Mouse (Mus musculus): ENCODE measurements around the gene Mrpl18. TPM values are rescaled to one million over a fixed set of nuclear protein-coding genes. Genes with fewer than 3 reads are reported as not detected.
"Not testable (repeated sequence)": the region's sequence is repeated elsewhere in the genome, so short reads cannot be mapped to it uniquely, and the experiment has no call there.

Mrpl18 gene
- polyA plus RNA-seq, 1 experiment from 2014 or later = 152 TPM

GRCm38 (mm10) chr17:12940151-12940805 is 24.1 kb upstream of the Mrpl18 start, which contains the start of gene Acat3:
Gene Acat3, minus strand, starts transcription at chr17:12940600.
- Histone ChIP-seq H3K4me1 (ENCODE audit: control insufficient read depth, insufficient read depth, low read length) (no peaks in the 10 kb centered on the region), H3K27me3 (ENCODE audit: control insufficient read depth, insufficient read depth, low read length) (no peaks in the 10 kb centered on the region), H3K9me3 (ENCODE audit: control insufficient read depth, low read depth, low read length) (no peaks in the 10 kb centered on the region), H3K36me3 (ENCODE audit: control insufficient read depth, insufficient read depth, low read length) (peaks cover 14% of the 10 kb centered on the region; the same call in 1 of the 2 replicates), H3K27ac (ENCODE audit: low read length) (no peak within 1 kb of the TSS), H3K9ac (replicated peaks; ENCODE audit: low read depth, low read length) (no peak within 1 kb of the TSS; the same call in 1 of the 2 replicates), H3K4me3 (ENCODE audit: low read depth, low read length) (peak within 1 kb of the TSS; percentile 27), H3K4me2 (replicated peaks; ENCODE audit: low read depth, low read length) (peak within 1 kb of the TSS; percentile 40)
- WGBS = 11% methylated on average over 27 of the region's 27 CpGs
- peak; percentile 76; the same call in 1 of the 2 replicates for ATAC-seq (ENCODE audit: insufficient number of reproducible peaks, insufficient read depth, low FRiP score, low read depth)

GRCm38 (mm10) chr17:12939377-12940148 is 23.4 kb upstream of the Mrpl18 start:
- H3K27ac ChIP-seq (ENCODE audit: low read length); H3K9me3 ChIP-seq (ENCODE audit: control insufficient read depth, low read depth, low read length); H3K4me1 ChIP-seq (ENCODE audit: control insufficient read depth, insufficient read depth, low read length); H3K27me3 ChIP-seq (ENCODE audit: control insufficient read depth, insufficient read depth, low read length); H3K9ac ChIP-seq (replicated peaks; ENCODE audit: low read depth, low read length): not testable (repeated sequence)
- ATAC-seq (ENCODE audit: insufficient number of reproducible peaks, insufficient read depth, low FRiP score, low read depth) = peak; percentile 7; the same call in 1 of the 2 replicates
- H3K4me3 ChIP-seq (ENCODE audit: low read depth, low read length) = peak overlapping the region; percentile 27
- 59% methylated on average over 2 of the region's 12 CpGs for WGBS
- H3K36me3 ChIP-seq (ENCODE audit: control insufficient read depth, insufficient read depth, low read length) = peaks cover 12% of the 10 kb centered on the region; the same call in 1 of the 2 replicates
- peak overlapping the region; percentile 40 for H3K4me2 ChIP-seq (replicated peaks; ENCODE audit: low read depth, low read length)

- 55% methylated on average over 2 of the region's 2 CpGs for WGBS
Measured at GRCm38 (mm10) chr17:12938077-12938476, 21.9 kb upstream of the Mrpl18 start.

GRCm38 (mm10) chr17:12937412-12937970 is 21.3 kb upstream of the Mrpl18 start:
- 76% methylated on average over 2 of the region's 2 CpGs for WGBS

More at GRCm38 (mm10) chr17:12938077-12938476, 21.9 kb upstream of the Mrpl18 start:
- Histone ChIP-seq H3K9me3 (ENCODE audit: control insufficient read depth, low read depth, low read length) (no peaks in the 10 kb centered on the region), H3K27ac (ENCODE audit: low read length) (no peak overlapping the region), H3K4me2 (replicated peaks; ENCODE audit: low read depth, low read length) (no peak overlapping the region), H3K27me3 (ENCODE audit: control insufficient read depth, insufficient read depth, low read length) (no peaks in the 10 kb centered on the region), H3K4me3 (ENCODE audit: low read depth, low read length) (no peak overlapping the region), H3K4me1 (ENCODE audit: control insufficient read depth, insufficient read depth, low read length) (no peaks in the 10 kb centered on the region), H3K36me3 (ENCODE audit: control insufficient read depth, insufficient read depth, low read length) (peaks cover 9% of the 10 kb centered on the region; the same call in 1 of the 2 replicates), H3K9ac (replicated peaks; ENCODE audit: low read depth, low read length) (no peak overlapping the region)
- no peak for ATAC-seq (ENCODE audit: insufficient number of reproducible peaks, insufficient read depth, low FRiP score, low read depth)

GRCm38 (mm10) chr17:12935719-12936118 is 19.6 kb upstream of the Mrpl18 start:
- H3K9me3 ChIP-seq (ENCODE audit: control insufficient read depth, low read depth, low read length) = no peaks in the 10 kb centered on the region
- H3K36me3 ChIP-seq (ENCODE audit: control insufficient read depth, insufficient read depth, low read length) = no peaks in the 10 kb centered on the region
- H3K4me2 ChIP-seq (replicated peaks; ENCODE audit: low read depth, low read length) = no peak overlapping the region
- no peak overlapping the region for H3K9ac ChIP-seq (replicated peaks; ENCODE audit: low read depth, low read length)
- no peak for ATAC-seq (ENCODE audit: insufficient number of reproducible peaks, insufficient read depth, low FRiP score, low read depth)
- WGBS = 67% methylated on average over 4 of the region's 4 CpGs
- no peaks in the 10 kb centered on the region for H3K27me3 ChIP-seq (ENCODE audit: control insufficient read depth, insufficient read depth, low read length)
- no peak overlapping the region for H3K4me3 ChIP-seq (ENCODE audit: low read depth, low read length)
- no peaks in the 10 kb centered on the region for H3K4me1 ChIP-seq (ENCODE audit: control insufficient read depth, insufficient read depth, low read length)
- no peak overlapping the region for H3K27ac ChIP-seq (ENCODE audit: low read length)

More at GRCm38 (mm10) chr17:12937412-12937970, 21.3 kb upstream of the Mrpl18 start:
- no peaks in the 10 kb centered on the region for H3K4me1 ChIP-seq (ENCODE audit: control insufficient read depth, insufficient read depth, low read length)
- H3K27me3 ChIP-seq (ENCODE audit: control insufficient read depth, insufficient read depth, low read length) = no peaks in the 10 kb centered on the region
- no peaks in the 10 kb centered on the region for H3K9me3 ChIP-seq (ENCODE audit: control insufficient read depth, low read depth, low read length)
- no peak for ATAC-seq (ENCODE audit: insufficient number of reproducible peaks, insufficient read depth, low FRiP score, low read depth)
- no peak overlapping the region for H3K27ac ChIP-seq (ENCODE audit: low read length)
- no peak overlapping the region for H3K4me3 ChIP-seq (ENCODE audit: low read depth, low read length)
- no peak overlapping the region for H3K9ac ChIP-seq (replicated peaks; ENCODE audit: low read depth, low read length)
- no peak overlapping the region for H3K4me2 ChIP-seq (replicated peaks; ENCODE audit: low read depth, low read length)
- H3K36me3 ChIP-seq (ENCODE audit: control insufficient read depth, insufficient read depth, low read length) = peaks cover 4% of the 10 kb centered on the region; the same call in 1 of the 2 replicates

GRCm38 (mm10) chr17:12931576-12931975 is 15.4 kb upstream of the Mrpl18 start:
- not testable (repeated sequence) for H3K4me1 ChIP-seq (ENCODE audit: control insufficient read depth, insufficient read depth, low read length); ATAC-seq (ENCODE audit: insufficient number of reproducible peaks, insufficient read depth, low FRiP score, low read depth); H3K4me3 ChIP-seq (ENCODE audit: low read depth, low read length); H3K4me2 ChIP-seq (replicated peaks; ENCODE audit: low read depth, low read length); H3K9ac ChIP-seq (replicated peaks; ENCODE audit: low read depth, low read length); H3K27ac ChIP-seq (ENCODE audit: low read length); H3K36me3 ChIP-seq (ENCODE audit: control insufficient read depth, insufficient read depth, low read length); H3K9me3 ChIP-seq (ENCODE audit: control insufficient read depth, low read depth, low read length); H3K27me3 ChIP-seq (ENCODE audit: control insufficient read depth, insufficient read depth, low read length)
- 86% methylated on average over 5 of the region's 5 CpGs for WGBS

GRCm38 (mm10) chr17:12925703-12926180 is 9.6 kb upstream of the Mrpl18 start:
- Histone ChIP-seq H3K27me3 (ENCODE audit: control insufficient read depth, insufficient read depth, low read length) (no peaks in the 10 kb centered on the region), H3K27ac (ENCODE audit: low read length) (no peak overlapping the region), H3K36me3 (ENCODE audit: control insufficient read depth, insufficient read depth, low read length) (peaks cover 48% of the 10 kb centered on the region), H3K4me3 (ENCODE audit: low read depth, low read length) (no peak overlapping the region), H3K9ac (replicated peaks; ENCODE audit: low read depth, low read length) (no peak overlapping the region), H3K9me3 (ENCODE audit: control insufficient read depth, low read depth, low read length) (no peaks in the 10 kb centered on the region), H3K4me2 (replicated peaks; ENCODE audit: low read depth, low read length) (no peak overlapping the region), H3K4me1 (ENCODE audit: control insufficient read depth, insufficient read depth, low read length) (no peaks in the 10 kb centered on the region)
- no peak for ATAC-seq (ENCODE audit: insufficient number of reproducible peaks, insufficient read depth, low FRiP score, low read depth)
- WGBS = 89% methylated on average over 8 of the region's 8 CpGs

GRCm38 (mm10) chr17:12925001-12925400 is 8.9 kb upstream of the Mrpl18 start:
- 90% methylated on average over 3 of the region's 3 CpGs for WGBS
- Histone ChIP-seq H3K27ac (ENCODE audit: low read length) (no peak overlapping the region), H3K4me3 (ENCODE audit: low read depth, low read length) (no peak overlapping the region), H3K4me2 (replicated peaks; ENCODE audit: low read depth, low read length) (no peak overlapping the region), H3K9me3 (ENCODE audit: control insufficient read depth, low read depth, low read length) (no peaks in the 10 kb centered on the region), H3K27me3 (ENCODE audit: control insufficient read depth, insufficient read depth, low read length) (no peaks in the 10 kb centered on the region), H3K9ac (replicated peaks; ENCODE audit: low read depth, low read length) (no peak overlapping the region), H3K36me3 (ENCODE audit: control insufficient read depth, insufficient read depth, low read length) (peaks cover 56% of the 10 kb centered on the region), H3K4me1 (ENCODE audit: control insufficient read depth, insufficient read depth, low read length) (no peaks in the 10 kb centered on the region)
- no peak for ATAC-seq (ENCODE audit: insufficient number of reproducible peaks, insufficient read depth, low FRiP score, low read depth)

Data from stomach, embryonic 14.5 days (tissue).